ENCODE assay signal across 17 mouse cellular contexts in the genomic region with DNA sequence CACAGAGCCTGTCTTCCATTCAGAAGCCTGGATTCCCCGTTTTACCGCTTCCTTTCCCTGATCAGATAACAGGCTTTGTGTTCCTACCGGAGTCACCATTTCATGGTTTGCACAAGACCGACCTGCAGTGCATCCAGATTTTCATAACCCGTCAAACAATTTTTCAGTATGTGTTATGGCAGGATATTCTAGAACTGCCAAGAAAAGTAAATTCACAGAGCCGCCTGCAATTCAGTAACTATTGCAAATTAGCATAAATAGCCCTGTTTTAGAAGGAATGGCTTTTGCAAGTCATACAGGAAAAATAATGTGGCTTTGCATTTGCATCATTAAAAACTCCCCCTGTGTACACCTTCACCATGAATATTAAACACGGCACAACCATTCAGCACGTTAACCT.
"Had no signal": no experiment of that assay in that cellular context is flagged by ENCODE, and none has a peak within 500 bp of the region (broad histone marks: within the 10 kb centered on the region; RNA-seq: fewer than 3 reads in every experiment).

No protein-coding gene starts in this region.

- DNase-seq: kidney, postnatal 14 days; liver; liver, embryonic 13.5 days; liver, postnatal 0 days; lung, postnatal 14 days; retina, postnatal 1 day; spleen, adult 18-20 months; thymus, adult 18-20 months; thymus, postnatal 14 days had no signal

- H3K27ac ChIP-seq: kidney, embryonic 15.5 days; limb, embryonic 12.5 days; liver, embryonic 13.5 days; lung, embryonic 15.5 days; macrophage; midbrain, embryonic 15.5 days; neural tube, embryonic 12.5 days had no signal

- H3K9ac ChIP-seq: kidney, embryonic 15.5 days; limb, embryonic 12.5 days; liver, embryonic 13.5 days; liver, postnatal 0 days; lung, embryonic 15.5 days; midbrain, embryonic 15.5 days; neural tube, embryonic 12.5 days had no signal

- H3K4me1 ChIP-seq: kidney, embryonic 15.5 days; limb, embryonic 12.5 days; liver, embryonic 13.5 days; lung, embryonic 15.5 days; midbrain, embryonic 15.5 days; neural tube, embryonic 12.5 days had no signal

- ATAC-seq: liver, postnatal 0 days; midbrain, embryonic 15.5 days had no signal

- H3K27me3 ChIP-seq: kidney, embryonic 15.5 days; limb, embryonic 12.5 days; liver, embryonic 13.5 days; lung, embryonic 15.5 days; midbrain, embryonic 15.5 days; neural tube, embryonic 12.5 days had no signal

- H3K36me3 ChIP-seq: kidney, embryonic 15.5 days; limb, embryonic 12.5 days; liver, embryonic 13.5 days; lung, embryonic 15.5 days; midbrain, embryonic 15.5 days; neural tube, embryonic 12.5 days had no signal

- H3K9me3 ChIP-seq: kidney, embryonic 15.5 days; limb, embryonic 12.5 days; liver, embryonic 13.5 days; lung, embryonic 15.5 days; midbrain, embryonic 15.5 days; neural tube, embryonic 12.5 days had no signal

- H3K4me2 ChIP-seq: kidney, embryonic 15.5 days; limb, embryonic 12.5 days; liver, embryonic 13.5 days; lung, embryonic 15.5 days; midbrain, embryonic 11.5 days; midbrain, embryonic 15.5 days; neural tube, embryonic 12.5 days had no signal

- H3K4me3 ChIP-seq: kidney, embryonic 15.5 days; limb, embryonic 12.5 days; liver, embryonic 13.5 days; lung, embryonic 15.5 days; megakaryocyte, embryonic 14.5 days; midbrain, embryonic 15.5 days; neural tube, embryonic 12.5 days had no signal
